Mouse (Mus musculus): ENCODE measurements around the gene Upk1a. TPM values are rescaled to one million over a fixed set of nuclear protein-coding genes. Genes with fewer than 3 reads are reported as not detected.

Upk1a gene
- polyA plus RNA-seq, 1 experiment from 2014 or later, result 1.5 TPM

- H3K4me3 ChIP-seq (ENCODE audit: low read depth, low read length), result no peak overlapping the region
- H3K4me1 ChIP-seq (replicated peaks; ENCODE audit: control insufficient read depth, insufficient read depth, low read length), result peaks cover 7% of the 10 kb centered on the region
- 80% methylated on average over 5 of the region's 5 CpGs for WGBS
- no peak for ATAC-seq (replicated peaks; ENCODE audit: low FRiP score)
- peak overlapping the region; percentile 93; the same call in 1 of the 2 replicates for H3K4me2 ChIP-seq
- no peak overlapping the region for H3K9ac ChIP-seq (ENCODE audit: low read depth, low read length)
- DNase-seq (ENCODE audit: low spot score), result no peak
- H3K27ac ChIP-seq (ENCODE audit: low read depth, low read length), result no peak overlapping the region
- H3K27me3 ChIP-seq (replicated peaks; ENCODE audit: control insufficient read depth, insufficient read depth, low read length), result no peaks in the 10 kb centered on the region
- H3K9me3 ChIP-seq (ENCODE audit: control insufficient read depth, low read length), result no peaks in the 10 kb centered on the region
- peaks cover 25% of the 10 kb centered on the region for H3K36me3 ChIP-seq (ENCODE audit: control insufficient read depth, insufficient read depth, low read length)
Measured at GRCm38 (mm10) chr7:30626647-30627046, 14.0 kb upstream of the Upk1a start.

- H3K4me2 ChIP-seq, result peak within 1 kb of the TSS; percentile 93
- DNase-seq (ENCODE audit: low spot score), result peak; percentile 86
- no peaks in the 10 kb centered on the region for H3K9me3 ChIP-seq (ENCODE audit: control insufficient read depth, low read length)
- 0 out of 2 replicates have a peak within 1 kb of the TSS, but pooled peaks have one; percentile 10 for H3K27ac ChIP-seq (ENCODE audit: low read depth, low read length)
- peak within 1 kb of the TSS; percentile 79 for H3K4me3 ChIP-seq (ENCODE audit: low read depth, low read length)
- ATAC-seq (replicated peaks; ENCODE audit: low FRiP score), result peak; percentile 93
- 1% methylated on average over 44 of the region's 44 CpGs for WGBS
- H3K4me1 ChIP-seq (replicated peaks; ENCODE audit: control insufficient read depth, insufficient read depth, low read length), result peaks cover 7% of the 10 kb centered on the region
- peaks cover 30% of the 10 kb centered on the region for H3K36me3 ChIP-seq (ENCODE audit: control insufficient read depth, insufficient read depth, low read length)
- peak within 1 kb of the TSS; percentile 81 for H3K9ac ChIP-seq (ENCODE audit: low read depth, low read length)
- no peaks in the 10 kb centered on the region for H3K27me3 ChIP-seq (replicated peaks; ENCODE audit: control insufficient read depth, insufficient read depth, low read length)
Measured at GRCm38 (mm10) chr7:30625530-30626384, 13.1 kb upstream of the Upk1a start, which contains the start of gene Cox6b1. TSS of gene Cox6b1 (minus strand) at chr7:30626151.

GRCm38 (mm10) chr7:30619202-30619601 lies 6.6 kb upstream of the Upk1a start:
- Histone ChIP-seq H3K27me3 (replicated peaks; ENCODE audit: control insufficient read depth, insufficient read depth, low read length) (no peaks in the 10 kb centered on the region), H3K36me3 (ENCODE audit: control insufficient read depth, insufficient read depth, low read length) (peaks cover 66% of the 10 kb centered on the region), H3K4me2 (no peak overlapping the region), H3K9me3 (ENCODE audit: control insufficient read depth, low read length) (no peaks in the 10 kb centered on the region), H3K4me3 (ENCODE audit: low read depth, low read length) (no peak overlapping the region), H3K4me1 (replicated peaks; ENCODE audit: control insufficient read depth, insufficient read depth, low read length) (peaks cover 9% of the 10 kb centered on the region; the same call in 1 of the 2 replicates), H3K9ac (ENCODE audit: low read depth, low read length) (no peak overlapping the region), H3K27ac (ENCODE audit: low read depth, low read length) (no peak overlapping the region)
- DNase-seq (ENCODE audit: low spot score) (no peak), ATAC-seq (replicated peaks; ENCODE audit: low FRiP score) (no peak)
- WGBS, result 76% methylated on average over 3 of the region's 3 CpGs

- ATAC-seq (replicated peaks; ENCODE audit: low FRiP score) (no peak), DNase-seq (ENCODE audit: low spot score) (no peak)
- Histone ChIP-seq H3K27me3 (replicated peaks; ENCODE audit: control insufficient read depth, insufficient read depth, low read length) (no peaks in the 10 kb centered on the region), H3K9me3 (ENCODE audit: control insufficient read depth, low read length) (no peaks in the 10 kb centered on the region), H3K27ac (ENCODE audit: low read depth, low read length) (no peak overlapping the region), H3K4me3 (ENCODE audit: low read depth, low read length) (no peak overlapping the region), H3K36me3 (ENCODE audit: control insufficient read depth, insufficient read depth, low read length) (peaks cover 61% of the 10 kb centered on the region), H3K4me2 (no peak overlapping the region), H3K4me1 (replicated peaks; ENCODE audit: control insufficient read depth, insufficient read depth, low read length) (peaks cover 9% of the 10 kb centered on the region; the same call in 1 of the 2 replicates), H3K9ac (ENCODE audit: low read depth, low read length) (no peak overlapping the region)
- WGBS, result 95% methylated on average over 9 of the region's 9 CpGs
Measured at GRCm38 (mm10) chr7:30618658-30619057, 6.0 kb upstream of the Upk1a start.

GRCm38 (mm10) chr7:30615049-30615760 lies 2.6 kb upstream of the Upk1a start:
- Histone ChIP-seq H3K9ac (ENCODE audit: low read depth, low read length) (no peak overlapping the region), H3K4me3 (ENCODE audit: low read depth, low read length) (no peak overlapping the region), H3K9me3 (ENCODE audit: control insufficient read depth, low read length) (no peaks in the 10 kb centered on the region), H3K27me3 (replicated peaks; ENCODE audit: control insufficient read depth, insufficient read depth, low read length) (no peaks in the 10 kb centered on the region), H3K4me1 (replicated peaks; ENCODE audit: control insufficient read depth, insufficient read depth, low read length) (peaks cover 9% of the 10 kb centered on the region; the same call in 1 of the 2 replicates), H3K36me3 (ENCODE audit: control insufficient read depth, insufficient read depth, low read length) (peaks cover 40% of the 10 kb centered on the region), H3K4me2 (no peak overlapping the region), H3K27ac (ENCODE audit: low read depth, low read length) (no peak overlapping the region)
- DNase-seq (ENCODE audit: low spot score) (no peak), ATAC-seq (replicated peaks; ENCODE audit: low FRiP score) (peak; percentile 59; the same call in 1 of the 2 replicates)
- WGBS, result 63% methylated on average over 5 of the region's 5 CpGs

GRCm38 (mm10) chr7:30614454-30614853 lies 1.8 kb upstream of the Upk1a start:
- 69% methylated on average over 2 of the region's 2 CpGs for WGBS
- Histone ChIP-seq H3K27ac (ENCODE audit: low read depth, low read length) (no peak overlapping the region), H3K9me3 (ENCODE audit: control insufficient read depth, low read length) (no peaks in the 10 kb centered on the region), H3K27me3 (replicated peaks; ENCODE audit: control insufficient read depth, insufficient read depth, low read length) (no peaks in the 10 kb centered on the region), H3K9ac (ENCODE audit: low read depth, low read length) (no peak overlapping the region), H3K4me2 (no peak overlapping the region), H3K36me3 (ENCODE audit: control insufficient read depth, insufficient read depth, low read length) (peaks cover 34% of the 10 kb centered on the region), H3K4me1 (replicated peaks; ENCODE audit: control insufficient read depth, insufficient read depth, low read length) (peaks cover 9% of the 10 kb centered on the region; the same call in 1 of the 2 replicates), H3K4me3 (ENCODE audit: low read depth, low read length) (no peak overlapping the region)
- DNase-seq (ENCODE audit: low spot score) (no peak), ATAC-seq (replicated peaks; ENCODE audit: low FRiP score) (no peak)

GRCm38 (mm10) chr7:30613529-30614112 lies 974 bp upstream of the Upk1a start:
- no peak; the same call in 1 of the 2 replicates for ATAC-seq (replicated peaks; ENCODE audit: low FRiP score)
- Histone ChIP-seq H3K36me3 (ENCODE audit: control insufficient read depth, insufficient read depth, low read length) (peaks cover 26% of the 10 kb centered on the region), H3K4me2 (no peak overlapping the region), H3K27me3 (replicated peaks; ENCODE audit: control insufficient read depth, insufficient read depth, low read length) (no peaks in the 10 kb centered on the region), H3K4me1 (replicated peaks; ENCODE audit: control insufficient read depth, insufficient read depth, low read length) (peaks cover 9% of the 10 kb centered on the region; the same call in 1 of the 2 replicates), H3K4me3 (ENCODE audit: low read depth, low read length) (no peak overlapping the region), H3K9me3 (ENCODE audit: control insufficient read depth, low read length) (no peaks in the 10 kb centered on the region), H3K27ac (ENCODE audit: low read depth, low read length) (no peak overlapping the region), H3K9ac (ENCODE audit: low read depth, low read length) (no peak overlapping the region)
- WGBS, result 26% methylated on average over 14 of the region's 14 CpGs
- peak; percentile 65 for DNase-seq (ENCODE audit: low spot score)

GRCm38 (mm10) chr7:30610043-30610442 lies 2.6 kb downstream of the Upk1a start:
- no peak for DNase-seq (ENCODE audit: low spot score)
- Histone ChIP-seq H3K4me3 (ENCODE audit: low read depth, low read length) (no peak overlapping the region), H3K9ac (ENCODE audit: low read depth, low read length) (no peak overlapping the region), H3K27ac (ENCODE audit: low read depth, low read length) (no peak overlapping the region), H3K4me2 (no peak overlapping the region), H3K36me3 (ENCODE audit: control insufficient read depth, insufficient read depth, low read length) (no peaks in the 10 kb centered on the region), H3K4me1 (replicated peaks; ENCODE audit: control insufficient read depth, insufficient read depth, low read length) (0 out of 2 replicates have a peak, but pooled peaks cover 2% of the 10 kb centered on the region), H3K9me3 (ENCODE audit: control insufficient read depth, low read length) (no peaks in the 10 kb centered on the region), H3K27me3 (replicated peaks; ENCODE audit: control insufficient read depth, insufficient read depth, low read length) (no peaks in the 10 kb centered on the region)
- ATAC-seq (replicated peaks; ENCODE audit: low FRiP score), result no peak; the same call in 1 of the 2 replicates
- 50% methylated on average over 7 of the region's 7 CpGs for WGBS

Measured in liver, embryonic 11.5 days (tissue).